17 mouse cellular contexts compared by ENCODE assay signal in genomic region chr7:122050834-122051233, GRCm38 (mm10). TPM values are rescaled to one million over a fixed set of nuclear protein-coding genes. Genes with fewer than 3 reads are reported as not detected.
DNase-seq lines count a peak whose midpoint lies in the region; ATAC-seq and TF ChIP-seq lines count a peak whose summit lies in the region.
"Had no signal": no experiment of that assay in that cellular context is flagged by ENCODE, and none has a peak within 500 bp of the region (broad histone marks: within the 10 kb centered on the region; RNA-seq: fewer than 3 reads in every experiment).

No protein-coding gene starts in this region.

- H3K27ac ChIP-seq in stomach, embryonic 15.5 days: peak overlapping the region; percentile 31; the same call in 1 of the 2 replicates
- no peak overlapping the region for H3K27ac ChIP-seq in stomach, postnatal 0 days (replicated peaks)
- H3K27ac ChIP-seq: embryonic facial prominence, embryonic 10.5 days; layer of hippocampus, adult 2 months; midbrain, embryonic 12.5 days had no signal

- no peak for TF ChIP-seq CTCF in stomach, postnatal 0 days (IDR thresholded peaks at IDR 0.05; ENCODE audit: low read depth)

- no peak overlapping the region for H3K4me3 ChIP-seq in stomach, embryonic 15.5 days (replicated peaks)
- H3K4me3 ChIP-seq in stomach, postnatal 0 days (ENCODE audit: low read depth, low read length): no peak overlapping the region
- H3K4me3 ChIP-seq: embryonic facial prominence, embryonic 10.5 days; layer of hippocampus, adult 2 months; midbrain, embryonic 12.5 days had no signal

- ATAC-seq in stomach, embryonic 15.5 days (ENCODE audit: insufficient read depth, low FRiP score, low read depth): no peak
- ATAC-seq in stomach, postnatal 0 days (ENCODE audit: low FRiP score, low TSS enrichment): no peak
- ATAC-seq: hindbrain, embryonic 16.5 days; intestine, embryonic 16.5 days had no signal

- H3K27me3 ChIP-seq in stomach, embryonic 15.5 days (replicated peaks): no peaks in the 10 kb centered on the region
- no peaks in the 10 kb centered on the region for H3K27me3 ChIP-seq in stomach, postnatal 0 days (ENCODE audit: control insufficient read depth, insufficient read depth, low read length)
- H3K27me3 ChIP-seq: midbrain, embryonic 12.5 days had no signal

- intact Hi-C loops in heart, postnatal 10 days (cut with DNase I): no loop called here

- H3K9me3 ChIP-seq in stomach, embryonic 15.5 days: no peaks in the 10 kb centered on the region
- H3K9me3 ChIP-seq in stomach, postnatal 0 days (ENCODE audit: control insufficient read depth, low read length): no peaks in the 10 kb centered on the region
- H3K9me3 ChIP-seq: embryonic facial prominence, embryonic 10.5 days; midbrain, embryonic 12.5 days had no signal

- H3K4me2 ChIP-seq in stomach, embryonic 15.5 days: no peak overlapping the region
- no peak overlapping the region for H3K4me2 ChIP-seq in stomach, postnatal 0 days (replicated peaks; ENCODE audit: low read depth)
- H3K4me2 ChIP-seq: midbrain, embryonic 12.5 days had no signal

- TF ChIP-seq EP300 in stomach, postnatal 0 days (optimal IDR thresholded peaks at IDR 0.05): no peak

- H3K4me1 ChIP-seq in stomach, embryonic 15.5 days: no peaks in the 10 kb centered on the region
- no peaks in the 10 kb centered on the region for H3K4me1 ChIP-seq in stomach, postnatal 0 days (replicated peaks; ENCODE audit: control insufficient read depth, insufficient read depth)
- H3K4me1 ChIP-seq: embryonic facial prominence, embryonic 10.5 days; midbrain, embryonic 12.5 days had no signal

- no peak overlapping the region for H3K9ac ChIP-seq in stomach, embryonic 15.5 days
- no peak overlapping the region for H3K9ac ChIP-seq in stomach, postnatal 0 days (ENCODE audit: low read length)
- H3K9ac ChIP-seq: midbrain, embryonic 12.5 days had no signal

- 80% methylated on average over 1 of the region's 1 CpGs for WGBS in stomach, embryonic 15.5 days
- WGBS in stomach, postnatal 0 days: 67% methylated on average over 1 of the region's 1 CpGs

- peaks cover 11% of the 10 kb centered on the region for H3K36me3 ChIP-seq in stomach, embryonic 15.5 days
- H3K36me3 ChIP-seq in stomach, postnatal 0 days (ENCODE audit: control insufficient read depth, insufficient read depth, low read length): peaks cover 3% of the 10 kb centered on the region; the same call in 1 of the 2 replicates

- DNase-seq in heart, postnatal 10 days: peak; percentile 72 to 76
- no peak for DNase-seq in heart, adult 8-10 months (ENCODE audit: low spot score)
- DNase-seq in kidney, postnatal 14 days: peak; percentile 55
- DNase-seq in kidney, postnatal 25 days: no peak
- no peak for DNase-seq in stomach, postnatal 0 days (ENCODE audit: low spot score)
- DNase-seq in cerebellum, postnatal 14 days: no peak
- DNase-seq: adrenal gland, adult 8-10 months; cerebellum, adult 8-10 months; layer of hippocampus, postnatal 36 days; liver; thymus, postnatal 4 days had no signal

RNA-seq across cellular contexts. Expression of gene Ubfd1, which starts 16.1 kb away (rescaled TPM):
- 10 to 100 TPM; 41.5 to 50.2 TPM for total RNA-seq in heart, postnatal 10 days (2021)
- 10 to 100 TPM; 32.5 to 41.6 (median 37.3) TPM for total RNA-seq in heart, adult 8-10 months (2022)
- 60.2 and 63.2 TPM in 2 replicates for polyA plus RNA-seq in stomach, embryonic 15.5 days (2015; fragmentation: Nextera tagmentation; extraction: Ambion mirVana)
- 22.8 and 23.7 TPM in 2 replicates for polyA plus RNA-seq in stomach, postnatal 0 days (2015; fragmentation: Nextera tagmentation; extraction: Ambion mirVana)

RNA-seq across cellular contexts. Expression of gene Ears2, which starts 16.2 kb away (rescaled TPM):
- total RNA-seq in heart, postnatal 10 days (2021): 10 to 100 TPM; 15.9 to 16.3 TPM
- total RNA-seq in heart, adult 8-10 months (2022): 10 to 100 TPM; 13.3 to 14.3 (median 13.7) TPM
- polyA plus RNA-seq in stomach, embryonic 15.5 days (2015; fragmentation: Nextera tagmentation; extraction: Ambion mirVana): 17.5 and 18.4 TPM in 2 replicates
- 10.7 TPM in 2 replicates for polyA plus RNA-seq in stomach, postnatal 0 days (2015; fragmentation: Nextera tagmentation; extraction: Ambion mirVana)

RNA-seq across cellular contexts. Expression of gene Gga2, which starts 29.8 kb away (rescaled TPM):
- 10 to 100 TPM; 42.1 TPM for total RNA-seq in heart, postnatal 10 days (2021)
- total RNA-seq in heart, adult 8-10 months (2022): 10 to 100 TPM; 31.7 to 39.2 (median 35.4) TPM
- polyA plus RNA-seq in stomach, embryonic 15.5 days (2015; fragmentation: Nextera tagmentation; extraction: Ambion mirVana): 87.9 and 107 TPM in 2 replicates
- 31.5 and 33.5 TPM in 2 replicates for polyA plus RNA-seq in stomach, postnatal 0 days (2015; fragmentation: Nextera tagmentation; extraction: Ambion mirVana)

RNA-seq across cellular contexts. Expression of gene Ndufab1, which starts 50.9 kb away (rescaled TPM):
- 1,000 to 10,000 TPM; 1,393 to 1,403 TPM for total RNA-seq in heart, postnatal 10 days (2021)
- 1,000 to 10,000 TPM; 1,624 to 1,874 (median 1,747) TPM for total RNA-seq in heart, adult 8-10 months (2022)
- polyA plus RNA-seq in stomach, embryonic 15.5 days (2015; fragmentation: Nextera tagmentation; extraction: Ambion mirVana): 708 and 737 TPM in 2 replicates
- 582 and 605 TPM in 2 replicates for polyA plus RNA-seq in stomach, postnatal 0 days (2015; fragmentation: Nextera tagmentation; extraction: Ambion mirVana)

Comparison
In these comparisons a context has a peak if more than half of its experiments do, and no peak if none do; other contexts are left out.
1. DNase-seq: peak in heart, postnatal 10 days (2 of 2) and kidney, postnatal 14 days (single experiment); none in heart, adult 8-10 months (single experiment), kidney, postnatal 25 days (0 of 2), stomach, postnatal 0 days (single experiment) and cerebellum, postnatal 14 days (0 of 2).